Mouse (Mus musculus): ENCODE measurements around the gene Csnk1g2.
"Not testable (repeated sequence)": the region's sequence is repeated elsewhere in the genome, so short reads cannot be mapped to it uniquely, and the experiment has no call there.

Gene Csnk1g2

GRCm38 (mm10) chr10:80602698-80603325 lies 19.8 kb upstream of the Csnk1g2 start, which contains the start of the genes Scamp4 and Adat3:
TSS of gene Scamp4 (plus strand) at chr10:80602872.
TSS of gene Adat3 (plus strand) at chr10:80602880.
- DNase-seq: peak; percentile 95

- DNase-seq: no peak
These were observed 19.3 kb upstream of the Csnk1g2 start for GRCm38 (mm10) chr10:80603364-80603763.

- DNase-seq: peak; percentile 77
These were observed 18.6 kb upstream of the Csnk1g2 start for GRCm38 (mm10) chr10:80604001-80604509.

GRCm38 (mm10) chr10:80604988-80605387 lies 17.6 kb upstream of the Csnk1g2 start:
- peak; percentile 18 for DNase-seq

- not testable (repeated sequence) for DNase-seq
These were observed 16.9 kb upstream of the Csnk1g2 start, which contains the start of gene Gm49322 for GRCm38 (mm10) chr10:80605721-80606120. TSS of gene Gm49322 (plus strand) at chr10:80606021.

- DNase-seq: no peak
These were observed 16.3 kb upstream of the Csnk1g2 start for GRCm38 (mm10) chr10:80606306-80606705.

- DNase-seq: no peak
These were observed 15.8 kb upstream of the Csnk1g2 start for GRCm38 (mm10) chr10:80606737-80607350.

- no peak for DNase-seq
These were observed 14.2 kb upstream of the Csnk1g2 start for GRCm38 (mm10) chr10:80608435-80608834.

GRCm38 (mm10) chr10:80609269-80609924 lies 13.2 kb upstream of the Csnk1g2 start:
- DNase-seq: no peak

GRCm38 (mm10) chr10:80610116-80610785 lies 12.4 kb upstream of the Csnk1g2 start:
- no peak for DNase-seq

- DNase-seq: no peak
These were observed 11.6 kb upstream of the Csnk1g2 start for GRCm38 (mm10) chr10:80611024-80611423.

- DNase-seq: no peak
These were observed 10.7 kb upstream of the Csnk1g2 start for GRCm38 (mm10) chr10:80611905-80612304.

GRCm38 (mm10) chr10:80613821-80614220 lies 8.8 kb upstream of the Csnk1g2 start:
- no peak for DNase-seq

- no peak for DNase-seq
These were observed 8.3 kb upstream of the Csnk1g2 start for GRCm38 (mm10) chr10:80614351-80614750.

- no peak for DNase-seq
These were observed 4.5 kb upstream of the Csnk1g2 start for GRCm38 (mm10) chr10:80618181-80618580.

GRCm38 (mm10) chr10:80619465-80620244 lies 3.0 kb upstream of the Csnk1g2 start:
- no peak for DNase-seq

- DNase-seq: no peak
These were observed 2.3 kb upstream of the Csnk1g2 start for GRCm38 (mm10) chr10:80620365-80620764.

GRCm38 (mm10) chr10:80620796-80621689 lies 1.6 kb upstream of the Csnk1g2 start:
- DNase-seq: peak; percentile 47

- no peak for DNase-seq
These were observed 1.0 kb upstream of the Csnk1g2 start for GRCm38 (mm10) chr10:80621690-80621939.

GRCm38 (mm10) chr10:80621940-80622660 lies 538 bp upstream of the Csnk1g2 start:
- DNase-seq: peak; percentile 100
